Mouse (Mus musculus): ENCODE results near the gene Med9.

GRCm38 (mm10) chr11:59921265-59921664 lies 26.7 kb upstream of the Med9 start:
- TF ChIP-seq CTCF (IDR thresholded peaks at IDR 0.05) (no peak), EP300 (IDR thresholded peaks at IDR 0.05; ENCODE audit: insufficient read depth, low read depth, low read length) (no peak)
